Mouse (Mus musculus): Measurements from ENCODE around the gene Cx3cr1. TPM values are rescaled to one million over a fixed set of nuclear protein-coding genes. Genes with fewer than 3 reads are reported as not detected.

The Cx3cr1 gene
- polyA plus RNA-seq, 1 experiment = 14.4 TPM

DNA sequence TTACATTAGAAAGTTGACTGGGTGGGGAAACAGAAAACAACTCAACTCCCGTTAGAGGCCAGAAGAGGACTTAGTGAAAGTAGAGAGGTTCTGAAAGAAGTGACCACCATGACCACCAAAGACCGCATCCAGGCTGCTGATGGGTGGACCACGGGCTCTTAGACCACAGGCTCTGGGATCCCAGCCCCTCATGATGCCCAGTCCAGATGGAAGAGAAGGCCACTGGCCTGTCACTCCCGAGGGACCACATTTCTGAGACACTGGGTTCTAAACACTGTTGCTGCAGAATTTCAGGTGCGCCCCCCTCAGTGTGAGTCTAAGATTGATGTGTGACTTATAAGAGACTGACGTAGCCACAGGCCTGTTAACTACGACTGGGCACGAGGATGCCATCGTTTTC is 180.2 kb downstream of the Cx3cr1 start:
- Histone ChIP-seq H3K27ac (ENCODE audit: insufficient read depth, low read length) (no peak overlapping the region), H3K4me1 (ENCODE audit: control insufficient read depth, insufficient read depth, insufficient read length) (no peaks in the 10 kb centered on the region), H3K4me3 (ENCODE audit: extremely low read depth, insufficient read depth, insufficient read length) (no peak overlapping the region), H3K27me3 (ENCODE audit: control insufficient read depth, insufficient read depth, low read length) (no peaks in the 10 kb centered on the region), H3K36me3 (ENCODE audit: control insufficient read depth, insufficient read depth, low read length) (no peaks in the 10 kb centered on the region)
- no peak for DNase-seq (ENCODE audit: low read depth in 1 of 2, low spot score in 2 of 2)
- TF ChIP-seq CTCF (IDR thresholded peaks at IDR 0.05; ENCODE audit: extremely low read depth, insufficient read depth, insufficient read length, insufficient replicate concordance) = no peak
- no peak for TF ChIP-seq POLR2A (IDR thresholded peaks at IDR 0.05; ENCODE audit: low read depth, low read length)
- 86% methylated on average over 9 of the region's 9 CpGs for WGBS

DNA sequence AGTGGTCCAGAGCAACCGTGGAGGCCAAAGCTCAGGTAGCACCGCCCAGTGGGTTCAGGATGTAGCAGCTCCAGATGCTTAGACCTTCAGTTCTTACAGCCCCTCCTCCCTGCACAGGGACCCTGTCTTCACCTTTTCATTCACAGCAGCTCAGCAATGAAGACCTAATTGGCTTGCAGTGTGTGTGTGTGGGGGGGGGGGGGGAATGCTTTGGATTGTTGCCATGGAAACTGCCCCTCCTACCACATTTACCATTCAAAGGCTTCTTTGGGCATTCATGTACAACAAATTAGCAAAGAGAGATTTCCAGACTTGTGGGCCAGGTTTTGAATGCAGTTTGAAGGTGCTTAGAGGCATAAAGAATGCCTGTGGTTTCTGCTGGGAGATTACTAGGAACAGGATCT is 180.8 kb downstream of the Cx3cr1 start:
- Histone ChIP-seq H3K27ac (ENCODE audit: insufficient read depth, low read length) (no peak overlapping the region), H3K4me1 (ENCODE audit: control insufficient read depth, insufficient read depth, insufficient read length) (no peaks in the 10 kb centered on the region), H3K36me3 (ENCODE audit: control insufficient read depth, insufficient read depth, low read length) (no peaks in the 10 kb centered on the region), H3K27me3 (ENCODE audit: control insufficient read depth, insufficient read depth, low read length) (no peaks in the 10 kb centered on the region), H3K4me3 (ENCODE audit: extremely low read depth, insufficient read depth, insufficient read length) (no peak overlapping the region)
- DNase-seq (ENCODE audit: low read depth in 1 of 2, low spot score in 2 of 2) = no peak
- 64% methylated on average over 2 of the region's 2 CpGs for WGBS
- TF ChIP-seq POLR2A (IDR thresholded peaks at IDR 0.05; ENCODE audit: low read depth, low read length) = no peak
- no peak for TF ChIP-seq CTCF (IDR thresholded peaks at IDR 0.05; ENCODE audit: extremely low read depth, insufficient read depth, insufficient read length, insufficient replicate concordance)

DNA sequence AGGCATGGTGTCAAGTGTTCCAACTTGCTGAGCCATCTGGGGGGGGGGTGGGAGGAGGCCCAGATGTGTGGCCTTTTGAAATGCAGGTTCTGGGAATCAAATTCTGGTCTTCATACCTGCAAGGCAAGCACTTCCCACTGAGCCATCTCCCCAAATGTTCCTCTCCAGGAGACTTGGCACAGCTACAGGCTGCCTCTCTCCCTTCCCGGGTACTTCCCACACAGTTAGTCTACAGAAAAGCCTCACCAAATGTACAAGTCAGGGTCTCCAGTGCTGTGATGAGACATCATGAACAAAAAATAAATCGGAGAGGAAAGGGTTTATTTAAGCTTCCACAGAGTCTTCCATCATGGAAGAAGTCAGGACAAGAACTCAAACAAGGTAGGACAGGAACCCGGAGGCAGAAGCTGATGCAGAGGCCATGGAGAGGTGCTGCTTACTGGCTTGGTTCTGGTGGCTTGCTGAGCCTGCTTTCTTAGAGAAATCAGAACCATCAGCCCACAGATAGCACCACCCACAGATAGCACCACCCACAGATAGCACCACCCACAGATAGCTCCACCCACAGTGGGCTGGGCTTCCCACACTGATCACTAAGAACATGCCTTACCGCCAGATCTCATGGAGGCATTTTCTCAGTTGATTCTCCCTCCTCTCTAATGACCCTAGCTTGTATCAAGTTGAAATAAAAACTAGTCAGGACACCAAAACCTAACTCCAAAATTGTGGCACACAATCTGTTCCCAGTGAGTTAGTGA is 182.4 kb downstream of the Cx3cr1 start:
- TF ChIP-seq POLR2A (IDR thresholded peaks at IDR 0.05; ENCODE audit: low read depth, low read length) = no peak
- no peak for TF ChIP-seq CTCF (IDR thresholded peaks at IDR 0.05; ENCODE audit: extremely low read depth, insufficient read depth, insufficient read length, insufficient replicate concordance)
- DNase-seq (ENCODE audit: low read depth in 1 of 2, low spot score in 2 of 2) = no peak
- Histone ChIP-seq H3K4me3 (ENCODE audit: extremely low read depth, insufficient read depth, insufficient read length) (no peak overlapping the region), H3K27me3 (ENCODE audit: control insufficient read depth, insufficient read depth, low read length) (no peaks in the 10 kb centered on the region; the same call in 1 of the 2 replicates), H3K36me3 (ENCODE audit: control insufficient read depth, insufficient read depth, low read length) (no peaks in the 10 kb centered on the region), H3K4me1 (ENCODE audit: control insufficient read depth, insufficient read depth, insufficient read length) (no peaks in the 10 kb centered on the region), H3K27ac (ENCODE audit: insufficient read depth, low read length) (no peak overlapping the region)
- WGBS = 86% methylated on average over 4 of the region's 4 CpGs

DNA sequence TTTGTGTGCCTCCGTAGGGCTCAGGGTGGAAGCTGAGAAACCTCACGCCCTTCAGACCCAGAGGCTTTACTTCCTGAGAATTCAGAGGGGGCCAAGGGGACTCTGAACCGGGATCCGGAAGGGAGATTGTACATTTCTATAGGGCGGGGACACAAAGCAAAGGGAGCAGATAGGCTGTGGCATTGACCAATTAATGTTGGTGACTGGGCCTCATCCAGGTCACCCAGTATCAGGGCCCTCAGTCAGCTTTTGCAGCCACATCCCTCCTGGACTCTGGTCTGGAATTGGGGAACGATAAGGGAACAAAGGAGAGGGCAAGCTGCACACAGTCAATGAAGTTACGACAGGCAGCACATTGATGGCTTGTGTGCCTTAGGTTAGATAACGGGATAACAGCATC is 215.5 kb downstream of the Cx3cr1 start:
- 81% methylated on average over 8 of the region's 8 CpGs for WGBS
- no peak overlapping the region for H3K4me3 ChIP-seq (ENCODE audit: extremely low read depth, insufficient read depth, insufficient read length)
- no peak for DNase-seq (ENCODE audit: low read depth in 1 of 2, low spot score in 2 of 2)
- H3K27me3 ChIP-seq (ENCODE audit: control insufficient read depth, insufficient read depth, low read length) = no peaks in the 10 kb centered on the region
- H3K27ac ChIP-seq (ENCODE audit: insufficient read depth, low read length) = no peak overlapping the region
- H3K36me3 ChIP-seq (ENCODE audit: control insufficient read depth, insufficient read depth, low read length) = no peaks in the 10 kb centered on the region
- H3K4me1 ChIP-seq (ENCODE audit: control insufficient read depth, insufficient read depth, insufficient read length) = no peaks in the 10 kb centered on the region
- no peak for TF ChIP-seq POLR2A (IDR thresholded peaks at IDR 0.05; ENCODE audit: low read depth, low read length)
- no peak for TF ChIP-seq CTCF (IDR thresholded peaks at IDR 0.05; ENCODE audit: extremely low read depth, insufficient read depth, insufficient read length, insufficient replicate concordance)

DNA sequence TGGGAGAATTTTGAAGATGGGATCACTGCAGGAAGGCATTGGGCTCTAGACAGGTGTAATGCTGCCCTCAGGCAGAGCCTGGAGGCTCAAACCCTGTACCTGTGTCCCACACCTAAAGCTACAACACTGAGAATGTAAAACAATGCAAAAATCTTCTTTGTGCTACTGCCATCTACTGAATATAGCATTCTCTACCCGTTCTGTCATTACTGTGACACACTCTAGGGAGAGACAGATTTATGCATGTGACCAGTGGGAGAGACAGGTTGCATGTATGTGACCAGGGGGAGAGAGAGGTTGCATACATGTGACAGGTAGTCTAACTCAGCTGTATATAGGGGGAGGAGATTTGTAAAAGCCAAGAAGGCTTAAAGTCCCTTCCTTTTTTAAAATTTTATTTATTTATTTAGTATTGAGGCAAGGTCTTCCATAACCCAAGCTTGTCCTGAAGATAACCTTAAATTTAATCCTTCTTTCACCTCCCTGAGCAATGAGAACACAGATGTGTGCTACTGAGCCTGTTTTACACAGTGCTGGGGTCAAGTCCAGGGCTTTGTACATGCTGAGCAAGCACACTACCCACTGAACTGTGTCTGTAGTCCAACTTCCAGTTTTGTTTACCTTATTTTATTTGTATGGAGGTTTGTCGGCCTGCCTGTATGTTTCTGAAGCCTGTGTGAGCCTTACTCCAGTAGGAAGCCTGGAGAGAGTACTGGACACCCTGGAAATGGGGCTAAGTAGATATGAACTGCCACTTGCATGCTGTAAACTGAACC is 216.4 kb downstream of the Cx3cr1 start:
- no peaks in the 10 kb centered on the region for H3K27me3 ChIP-seq (ENCODE audit: control insufficient read depth, insufficient read depth, low read length)
- H3K27ac ChIP-seq (ENCODE audit: insufficient read depth, low read length) = no peak overlapping the region
- WGBS = 46% methylated on average over 2 of the region's 2 CpGs
- no peaks in the 10 kb centered on the region for H3K36me3 ChIP-seq (ENCODE audit: control insufficient read depth, insufficient read depth, low read length)
- DNase-seq (ENCODE audit: low read depth in 1 of 2, low spot score in 2 of 2) = no peak
- H3K4me1 ChIP-seq (ENCODE audit: control insufficient read depth, insufficient read depth, insufficient read length) = no peaks in the 10 kb centered on the region
- TF ChIP-seq CTCF (IDR thresholded peaks at IDR 0.05; ENCODE audit: extremely low read depth, insufficient read depth, insufficient read length, insufficient replicate concordance) (no peak), POLR2A (IDR thresholded peaks at IDR 0.05; ENCODE audit: low read depth, low read length) (no peak)
- H3K4me3 ChIP-seq (ENCODE audit: extremely low read depth, insufficient read depth, insufficient read length) = no peak overlapping the region

DNA sequence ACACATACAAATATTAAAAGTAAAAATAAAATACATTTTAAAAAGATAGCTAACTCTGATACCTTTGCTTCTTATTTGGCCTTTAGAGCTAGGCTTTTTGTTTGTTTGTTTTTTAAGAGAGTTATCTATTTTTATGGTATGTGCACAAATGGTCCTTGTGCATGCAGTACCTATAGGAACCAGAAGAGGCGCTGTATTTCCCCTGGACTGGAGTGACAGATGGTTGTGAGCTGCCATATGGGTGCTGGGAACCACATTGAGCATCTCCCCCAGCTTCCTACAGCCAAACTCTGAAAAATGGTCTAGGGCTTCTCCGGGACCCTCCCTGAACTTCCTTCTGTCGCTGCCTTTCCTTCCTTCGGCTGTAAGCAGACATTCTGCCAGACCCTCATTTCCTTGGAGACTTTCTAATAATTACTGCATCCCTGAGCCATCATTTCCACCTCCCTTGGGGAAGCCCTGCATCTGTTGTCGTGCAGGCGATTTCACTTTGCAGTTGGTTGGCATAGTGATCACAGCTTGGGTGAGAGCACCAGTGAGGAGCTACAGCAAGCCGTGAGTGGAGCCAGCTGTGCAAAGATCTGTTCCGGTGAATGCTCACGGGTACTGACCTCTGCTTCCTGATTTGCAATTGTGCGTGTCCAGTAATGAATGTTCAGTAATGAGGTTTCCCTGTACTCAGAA is 217.2 kb downstream of the Cx3cr1 start:
- peak in 1 of 2 experiments; percentile 0 for DNase-seq (ENCODE audit: low read depth in 1 of 2, low spot score in 2 of 2)

More for the DNA sequence above, 217.2 kb downstream of the Cx3cr1 start:
- H3K36me3 ChIP-seq (ENCODE audit: control insufficient read depth, insufficient read depth, low read length) = no peaks in the 10 kb centered on the region
- H3K4me3 ChIP-seq (ENCODE audit: extremely low read depth, insufficient read depth, insufficient read length) = no peak overlapping the region
- WGBS = 48% methylated on average over 10 of the region's 10 CpGs
- no peaks in the 10 kb centered on the region for H3K27me3 ChIP-seq (ENCODE audit: control insufficient read depth, insufficient read depth, low read length)
- no peak overlapping the region for H3K27ac ChIP-seq (ENCODE audit: insufficient read depth, low read length)
- H3K4me1 ChIP-seq (ENCODE audit: control insufficient read depth, insufficient read depth, insufficient read length) = no peaks in the 10 kb centered on the region
- TF ChIP-seq POLR2A (IDR thresholded peaks at IDR 0.05; ENCODE audit: low read depth, low read length) = no peak
- TF ChIP-seq CTCF (IDR thresholded peaks at IDR 0.05; ENCODE audit: extremely low read depth, insufficient read depth, insufficient read length, insufficient replicate concordance) = no peak

Other genes starting within 250 kb of the Cx3cr1 start
- gene Scn11a, start 244.4 kb downstream of the Cx3cr1 start, polyA plus RNA-seq (2012; rRNA removed) = not detected in 2 replicates
- gene Wdr48, start 175.0 kb downstream of the Cx3cr1 start, polyA plus RNA-seq (2012; rRNA removed) = 27.5 and 32.8 TPM in 2 replicates
- 6.6 and 7.6 TPM in 2 replicates for gene Gorasp1, start 132.3 kb downstream of the Cx3cr1 start, polyA plus RNA-seq (2012; rRNA removed)
- gene Ttc21a, start 132.3 kb downstream of the Cx3cr1 start, polyA plus RNA-seq (2012; rRNA removed) = 0.04 and 0.15 TPM in 2 replicates
- 50.5 and 78.5 TPM in 2 replicates for gene Csrnp1, start 85.2 kb downstream of the Cx3cr1 start, polyA plus RNA-seq (2012; rRNA removed)
- 0.08 TPM in 2 replicates for gene Xirp1, start 46.3 kb downstream of the Cx3cr1 start, polyA plus RNA-seq (2012; rRNA removed)
- gene Ccr8, start 22.2 kb upstream of the Cx3cr1 start, polyA plus RNA-seq (2012; rRNA removed) = 0.82 and 1.8 TPM in 2 replicates
- 45.7 and 48.1 TPM in 2 replicates for gene Slc25a38, start 40.5 kb upstream of the Cx3cr1 start, polyA plus RNA-seq (2012; rRNA removed)
- 2,660 and 3,812 TPM in 2 replicates for gene Rpsa, start 57.8 kb upstream of the Cx3cr1 start, polyA plus RNA-seq (2012; rRNA removed)
- not detected in 2 replicates for gene Mobp, start 79.8 kb upstream of the Cx3cr1 start, polyA plus RNA-seq (2012; rRNA removed)
- gene Myrip, start 231.6 kb upstream of the Cx3cr1 start, polyA plus RNA-seq (2012; rRNA removed) = 0.13 and 1.2 TPM in 2 replicates

Measured in spleen, adult 2 months (tissue).